Mouse (Mus musculus) heart, embryonic 10.5 days (tissue): ENCODE data around the gene Rfx2. TPM values are rescaled to one million over a fixed set of nuclear protein-coding genes. Genes with fewer than 3 reads are reported as not detected.

Experiments
- DNase-seq: peaks from one replicate; pipeline ENCODE4 v3.0.0-alpha.2; 2017; ENCODE audit warnings: low spot score
- H3K27ac ChIP-seq: fragments of 300-500 bp; sonication (generic); 2 replicates; pipeline ENCODE4 v1.5.1; 2016; ENCODE audit warnings: mild to moderate bottlenecking
- H3K27me3 ChIP-seq: fragments of 300-500 bp; sonication (generic); 2 replicates; pipeline ENCODE4 v1.6.1; 2016; ENCODE audit warnings: mild to moderate bottlenecking; ENCODE audit not compliant: poor library complexity, insufficient read depth, severe bottlenecking
- H3K36me3 ChIP-seq: fragments of 300-500 bp; sonication (generic); 2 replicates; pipeline ENCODE4 v1.6.1; 2016; ENCODE audit warnings: mild to moderate bottlenecking, moderate library complexity
- H3K4me1 ChIP-seq: fragments of 300-500 bp; sonication (generic); 2 replicates; pipeline ENCODE4 v1.6.1; 2016; ENCODE audit warnings: mild to moderate bottlenecking
- H3K4me3 ChIP-seq: fragments of 300-500 bp; sonication (generic); 2 replicates; pipeline ENCODE4 v1.5.1; 2016; ENCODE audit warnings: mild to moderate bottlenecking, moderate library complexity
- H3K9me3 ChIP-seq: fragments of 300-500 bp; sonication (generic); 2 replicates; pipeline ENCODE4 v1.6.1; 2016; ENCODE audit warnings: mild to moderate bottlenecking, moderate library complexity
- WGBS: fragments of 180-500 bp; shearing (Covaris S2); methylation state at CpG from one replicate; pipeline ENCODE4 v1.1.7; 2016; 5-methylcytosine and 5-hydroxymethylcytosine counted together
- polyA plus RNA-seq: library from polyadenylated mRNA; unstranded; fragments of >200 nt; fragmentation: Nextera tagmentation; extraction: Ambion mirVana; gene quantifications from 2 replicates; pipeline ENCODE4 v1.2.1, GENCODE M21; 2016

The Rfx2 gene
- polyA plus RNA-seq, 1 experiment from 2014 or later: 4.0 TPM

- peaks cover 43% of the 10 kb centered on the region for H3K4me1 ChIP-seq
Observed at GRCm38 (mm10) chr17:56756703-56757399, 74.0 kb downstream of the Rfx2 start.

GRCm38 (mm10) chr17:56754271-56755185 is 76.3 kb downstream of the Rfx2 start:
- H3K4me1 ChIP-seq: peaks cover 45% of the 10 kb centered on the region

More at GRCm38 (mm10) chr17:56756703-56757399, 74.0 kb downstream of the Rfx2 start:
- Histone ChIP-seq H3K9me3 (peaks cover 7% of the 10 kb centered on the region; the same call in 1 of the 2 replicates), H3K4me3 (peak overlapping the region; percentile 67), H3K27ac (peak overlapping the region; percentile 81), H3K36me3 (no peaks in the 10 kb centered on the region), H3K27me3 (peaks cover 91% of the 10 kb centered on the region)
- 1% methylated on average over 51 of the region's 51 CpGs for WGBS
- no peak for DNase-seq

GRCm38 (mm10) chr17:56753452-56753851 is 77.4 kb downstream of the Rfx2 start:
- peaks cover 6% of the 10 kb centered on the region; the same call in 1 of the 2 replicates for H3K9me3 ChIP-seq
- WGBS: 20% methylated on average over 15 of the region's 15 CpGs
- H3K4me3 ChIP-seq: no peak overlapping the region
- no peak for DNase-seq
- peaks cover 41% of the 10 kb centered on the region for H3K4me1 ChIP-seq
- H3K36me3 ChIP-seq: no peaks in the 10 kb centered on the region
- H3K27me3 ChIP-seq: peaks cover 93% of the 10 kb centered on the region
- no peak overlapping the region for H3K27ac ChIP-seq

More at GRCm38 (mm10) chr17:56754271-56755185, 76.3 kb downstream of the Rfx2 start:
- Histone ChIP-seq H3K27ac (no peak overlapping the region), H3K27me3 (peaks cover 99% of the 10 kb centered on the region), H3K9me3 (peaks cover 7% of the 10 kb centered on the region; the same call in 1 of the 2 replicates), H3K4me3 (peak overlapping the region; percentile 22; the same call in 1 of the 2 replicates), H3K36me3 (no peaks in the 10 kb centered on the region)
- 13% methylated on average over 36 of the region's 36 CpGs for WGBS
- no peak for DNase-seq

DNA sequence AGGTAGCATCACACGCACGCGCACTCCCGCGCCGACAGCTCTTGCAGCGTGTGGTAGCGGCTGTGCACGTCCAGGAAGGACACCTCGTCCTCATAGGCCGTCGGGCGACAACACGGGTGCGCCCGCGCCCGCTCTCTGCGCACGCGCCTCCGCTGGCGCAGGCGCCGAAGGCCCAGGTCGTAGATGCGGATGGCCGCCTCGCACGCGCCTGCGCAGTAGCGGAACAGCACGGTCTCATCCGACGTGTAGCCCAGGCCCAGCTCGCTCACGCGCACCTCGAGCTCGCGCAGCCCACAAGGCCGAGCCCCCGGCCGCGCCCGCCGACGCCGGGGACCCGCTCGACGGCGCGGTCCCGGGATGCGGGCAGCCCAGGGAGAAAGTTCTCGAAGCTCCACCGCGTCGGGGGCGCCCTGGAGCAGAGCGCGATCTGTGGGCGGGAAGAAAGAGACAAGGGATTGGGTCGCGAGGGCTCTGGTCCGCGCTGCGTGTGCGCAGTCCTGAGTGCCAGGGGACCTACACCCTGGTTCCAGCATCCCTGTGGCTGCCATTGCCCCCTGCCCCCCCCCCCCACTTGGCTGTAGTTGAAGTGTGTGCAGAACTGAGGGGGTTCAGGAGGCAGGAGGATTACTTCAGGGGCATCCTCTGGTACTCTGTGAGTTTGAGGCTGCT is 79.3 kb downstream of the Rfx2 start:
- peak; percentile 85 for DNase-seq
- Histone ChIP-seq H3K27me3 (peaks cover 74% of the 10 kb centered on the region), H3K36me3 (no peaks in the 10 kb centered on the region), H3K27ac (peak overlapping the region; percentile 75), H3K4me1 (peaks cover 27% of the 10 kb centered on the region), H3K9me3 (no peaks in the 10 kb centered on the region), H3K4me3 (peak overlapping the region; percentile 55)
- 19% methylated on average over 71 of the region's 71 CpGs for WGBS

DNA sequence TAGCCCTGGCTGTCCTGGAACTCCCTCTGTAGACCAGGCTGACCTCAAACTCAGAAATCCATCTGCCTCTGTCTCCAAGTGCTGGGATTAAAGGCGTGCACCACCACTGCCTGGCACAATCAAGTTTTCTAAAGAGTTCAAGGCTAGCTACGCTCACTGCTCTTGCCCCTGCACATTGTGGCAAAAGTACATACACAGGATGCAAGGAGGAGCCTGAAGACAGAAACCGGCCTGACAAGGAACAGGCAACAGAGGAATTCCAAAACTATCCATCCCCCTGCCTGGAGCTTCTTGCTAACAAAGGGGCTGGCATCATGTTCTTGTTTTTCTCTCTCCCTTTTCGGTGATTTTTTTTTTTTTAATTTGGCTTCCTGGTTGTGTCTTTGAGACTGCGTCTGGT is 86.6 kb downstream of the Rfx2 start:
- no peak overlapping the region for H3K27ac ChIP-seq
- peaks cover 17% of the 10 kb centered on the region for H3K4me1 ChIP-seq
- DNase-seq: no peak
- peaks cover 19% of the 10 kb centered on the region; the same call in 1 of the 2 replicates for H3K27me3 ChIP-seq
- WGBS: 49% methylated on average over 5 of the region's 5 CpGs
- H3K36me3 ChIP-seq: no peaks in the 10 kb centered on the region
- no peaks in the 10 kb centered on the region for H3K9me3 ChIP-seq
- H3K4me3 ChIP-seq: no peak overlapping the region

GRCm38 (mm10) chr17:56740788-56741160 is 90.0 kb downstream of the Rfx2 start:
- 68% methylated on average over 17 of the region's 17 CpGs for WGBS
- no peak for DNase-seq

GRCm38 (mm10) chr17:56740118-56740787 is 90.6 kb downstream of the Rfx2 start:
- Histone ChIP-seq H3K4me3 (no peak overlapping the region), H3K27me3 (peaks cover 37% of the 10 kb centered on the region), H3K4me1 (peaks cover 14% of the 10 kb centered on the region), H3K36me3 (no peaks in the 10 kb centered on the region), H3K9me3 (no peaks in the 10 kb centered on the region), H3K27ac (no peak overlapping the region)
- DNase-seq: no peak
- WGBS: 60% methylated on average over 17 of the region's 17 CpGs

More at GRCm38 (mm10) chr17:56740788-56741160, 90.0 kb downstream of the Rfx2 start:
- Histone ChIP-seq H3K27ac (no peak overlapping the region), H3K9me3 (no peaks in the 10 kb centered on the region), H3K27me3 (peaks cover 37% of the 10 kb centered on the region), H3K4me1 (peaks cover 14% of the 10 kb centered on the region), H3K36me3 (no peaks in the 10 kb centered on the region), H3K4me3 (0 out of 2 replicates have a peak overlapping the region, but pooled peaks have one; percentile 1)

DNA sequence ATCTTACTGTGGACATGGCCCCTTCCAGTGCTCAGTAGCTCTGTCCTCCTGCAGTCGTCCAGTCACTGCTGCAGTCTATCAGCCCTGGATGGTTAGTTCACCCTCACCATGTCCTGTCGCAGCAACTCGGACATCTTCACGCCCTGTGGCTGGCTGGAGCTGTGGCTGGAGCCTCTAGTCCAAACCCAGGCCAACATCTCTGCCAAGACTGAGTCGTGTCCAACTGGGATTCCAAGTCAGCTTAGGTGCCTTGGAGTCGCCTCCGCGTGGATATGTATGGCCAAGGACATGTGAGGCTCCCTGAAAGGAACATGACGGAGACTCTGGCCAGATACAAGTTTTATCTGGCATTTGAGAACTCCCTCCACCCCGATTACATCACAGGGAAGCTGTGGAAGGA is 92.6 kb downstream of the Rfx2 start:
- Histone ChIP-seq H3K27me3 (peaks cover 39% of the 10 kb centered on the region), H3K4me3 (no peak overlapping the region)
- WGBS: 76% methylated on average over 10 of the region's 10 CpGs

GRCm38 (mm10) chr17:56736534-56736933 is 94.3 kb downstream of the Rfx2 start:
- WGBS: 43% methylated on average over 8 of the region's 8 CpGs
- Histone ChIP-seq H3K4me1 (peaks cover 14% of the 10 kb centered on the region), H3K9me3 (no peaks in the 10 kb centered on the region), H3K36me3 (no peaks in the 10 kb centered on the region), H3K4me3 (no peak overlapping the region), H3K27ac (no peak overlapping the region), H3K27me3 (peaks cover 50% of the 10 kb centered on the region)
- no peak for DNase-seq

More for the DNA sequence above, 92.6 kb downstream of the Rfx2 start:
- Histone ChIP-seq H3K9me3 (no peaks in the 10 kb centered on the region), H3K27ac (no peak overlapping the region), H3K36me3 (no peaks in the 10 kb centered on the region), H3K4me1 (peaks cover 14% of the 10 kb centered on the region)
- DNase-seq: no peak

DNA sequence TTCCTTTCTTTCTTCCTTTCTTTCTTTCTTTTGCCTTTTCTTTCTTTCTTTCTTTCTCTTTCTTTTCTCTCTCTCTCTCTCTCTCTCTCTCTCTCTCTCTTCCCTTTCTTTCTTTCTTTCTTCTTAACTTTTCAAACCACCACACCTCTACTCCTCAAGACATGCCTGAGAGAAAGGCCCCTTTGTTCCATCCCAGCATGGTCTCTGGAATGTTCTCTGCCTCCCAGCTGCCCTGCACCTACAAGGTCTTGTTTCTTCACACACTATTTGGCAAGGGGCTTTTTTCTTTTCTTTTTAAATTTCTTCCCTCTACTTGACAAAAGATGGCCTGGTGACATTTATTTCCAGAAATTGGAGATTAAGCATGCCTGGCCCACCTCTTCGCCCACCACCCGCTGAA is 101.2 kb downstream of the Rfx2 start:
- no peak for DNase-seq
- H3K4me3 ChIP-seq: no peak overlapping the region
- peaks cover 39% of the 10 kb centered on the region; the same call in 1 of the 2 replicates for H3K27me3 ChIP-seq
- WGBS: 56% methylated on average over 2 of the region's 2 CpGs
- no peaks in the 10 kb centered on the region for H3K9me3 ChIP-seq
- H3K4me1 ChIP-seq: peaks cover 28% of the 10 kb centered on the region
- no peak overlapping the region for H3K27ac ChIP-seq
- peaks cover 5% of the 10 kb centered on the region for H3K36me3 ChIP-seq

DNA sequence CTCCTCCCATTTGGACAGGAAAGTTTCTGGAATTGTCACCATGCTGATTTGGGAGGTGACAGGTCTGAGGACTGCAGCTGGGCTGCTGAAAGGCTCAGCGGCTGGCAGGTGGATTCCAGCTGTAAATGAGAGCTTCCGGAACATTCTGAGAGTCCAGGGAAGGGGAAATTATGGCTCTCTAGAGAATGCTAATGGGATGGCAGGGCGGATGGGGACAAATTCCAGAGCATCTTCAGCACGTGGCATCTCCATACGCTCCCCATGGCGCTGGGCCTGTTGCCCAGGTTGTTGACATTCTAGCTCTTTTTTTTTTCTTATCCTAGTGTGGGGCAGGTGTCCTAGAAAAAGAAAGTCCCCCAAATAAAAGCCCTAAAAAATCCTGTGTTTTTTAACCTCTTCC is 101.7 kb downstream of the Rfx2 start:
- H3K36me3 ChIP-seq: peaks cover 10% of the 10 kb centered on the region

DNA sequence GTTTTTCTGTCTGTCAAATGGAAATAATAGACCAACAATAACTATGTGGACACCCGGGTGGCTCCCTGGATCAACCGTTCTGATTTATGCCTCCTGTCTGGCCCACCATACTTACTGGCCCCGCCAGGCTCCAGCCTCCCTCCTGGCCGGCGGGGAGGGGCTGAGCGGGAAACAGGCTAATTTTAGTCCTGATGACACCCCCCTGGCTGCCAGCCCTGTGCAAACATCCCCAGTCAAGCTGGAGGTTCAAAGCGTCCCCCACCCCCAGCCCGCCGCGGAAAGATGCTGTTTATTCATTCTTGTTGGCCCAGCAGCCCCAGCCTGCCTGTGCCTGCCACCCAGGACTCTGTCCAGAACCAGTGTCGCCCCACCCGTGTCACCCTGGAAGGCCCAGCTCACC is 102.7 kb downstream of the Rfx2 start:
- Histone ChIP-seq H3K27ac (peak overlapping the region; percentile 37), H3K4me3 (peak overlapping the region; percentile 27), H3K27me3 (peaks cover 29% of the 10 kb centered on the region; the same call in 1 of the 2 replicates), H3K4me1 (peaks cover 28% of the 10 kb centered on the region), H3K9me3 (no peaks in the 10 kb centered on the region), H3K36me3 (peaks cover 21% of the 10 kb centered on the region)
- DNase-seq: no peak
- WGBS: 10% methylated on average over 12 of the region's 12 CpGs

More for the DNA sequence above, 101.7 kb downstream of the Rfx2 start:
- Histone ChIP-seq H3K9me3 (no peaks in the 10 kb centered on the region), H3K27me3 (peaks cover 39% of the 10 kb centered on the region; the same call in 1 of the 2 replicates), H3K27ac (peak overlapping the region; percentile 36; the same call in 1 of the 2 replicates), H3K4me1 (peaks cover 28% of the 10 kb centered on the region), H3K4me3 (no peak overlapping the region)
- DNase-seq: no peak
- 55% methylated on average over 6 of the region's 6 CpGs for WGBS
